Mouse (Mus musculus) right cerebral cortex, postnatal 36 days (tissue): ENCODE measurements around the gene Cmah.

Experiments
- DNase-seq, 2 experiments: peaks; one replicate each; pipeline ENCODE4 v3.0.0; 2022; ENCODE audit warnings: low spot score in 2 of 2, mixed read lengths in 1 of 2

Cmah gene

GRCm38 (mm10) chr13:24416409-24416808 is 89.2 kb downstream of the Cmah start:
- no peak for DNase-seq

DNA sequence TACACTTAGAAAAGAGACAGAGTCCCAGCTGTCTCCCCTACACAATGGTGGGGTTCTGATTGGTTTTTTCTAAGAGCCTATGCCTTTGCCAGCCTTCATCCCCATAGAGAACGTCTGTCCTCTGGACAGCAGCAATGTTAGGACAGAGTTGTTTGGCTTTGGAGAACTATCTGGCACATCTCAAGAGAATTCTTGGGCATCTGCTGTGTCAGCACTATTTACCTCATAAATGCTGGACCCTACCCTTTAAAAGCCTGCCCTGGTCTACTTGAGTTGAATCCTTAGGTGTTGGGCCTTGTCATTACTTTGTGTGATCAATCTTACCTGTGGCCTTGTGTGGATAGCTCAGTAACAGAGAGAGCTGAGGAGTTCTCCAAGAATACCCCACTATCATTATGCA is 90.8 kb downstream of the Cmah start:
- no peak for DNase-seq

GRCm38 (mm10) chr13:24418814-24419213 is 91.6 kb downstream of the Cmah start:
- DNase-seq = no peak

DNA sequence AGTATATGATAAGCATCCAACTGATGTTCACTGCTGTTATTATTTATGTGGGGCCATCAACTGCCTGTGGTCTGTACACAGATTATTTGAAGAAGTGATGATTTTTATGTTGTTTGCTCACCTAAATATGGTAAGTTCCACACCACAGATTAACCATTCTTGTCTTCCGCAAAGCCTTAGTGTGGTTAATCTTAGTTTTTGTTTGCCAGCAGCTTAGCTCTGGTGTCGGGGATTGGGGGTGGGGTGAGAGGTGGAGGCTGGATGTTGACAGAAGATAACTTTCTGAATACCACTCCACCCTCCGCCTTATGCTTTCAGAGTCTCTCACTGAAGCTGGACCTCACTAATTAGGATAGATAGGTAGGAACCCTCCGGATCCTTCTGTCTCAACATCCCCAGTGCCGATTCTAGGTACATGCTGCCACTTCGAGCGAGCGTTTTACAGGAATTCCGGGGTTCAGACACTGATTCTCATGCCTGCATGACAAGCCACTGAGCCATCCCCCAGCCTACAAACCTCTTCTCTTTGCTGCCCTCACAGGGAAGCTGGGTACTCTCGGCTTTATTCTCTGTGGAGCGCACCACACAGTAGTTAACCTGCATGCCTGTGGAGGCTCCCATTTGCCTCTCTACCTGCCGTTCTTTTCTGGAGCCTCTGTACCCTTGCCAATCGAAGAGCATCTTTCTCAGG is 92.5 kb downstream of the Cmah start:
- no peak for DNase-seq

GRCm38 (mm10) chr13:24421987-24422386 is 94.8 kb downstream of the Cmah start:
- no peak for DNase-seq

DNA sequence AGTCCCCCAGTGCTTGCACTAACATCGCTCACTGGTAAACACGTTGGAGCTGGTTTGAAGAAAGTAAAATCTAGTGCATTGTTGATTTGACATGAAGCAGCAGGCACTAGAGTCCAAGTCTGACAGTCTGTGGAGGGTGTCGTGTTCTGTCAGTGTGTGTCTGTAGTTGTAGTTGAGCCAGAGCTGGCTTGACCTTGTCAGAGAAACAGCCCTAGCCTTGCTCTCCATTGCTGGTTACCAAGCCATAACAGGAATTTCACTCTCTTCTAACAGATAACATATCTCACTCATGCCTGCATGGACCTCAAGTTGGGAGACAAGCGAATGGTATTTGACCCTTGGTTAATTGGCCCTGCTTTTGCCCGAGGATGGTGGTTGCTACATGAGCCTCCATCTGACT is 103.0 kb downstream of the Cmah start:
- DNase-seq = no peak

- DNase-seq = no peak
These were observed 104.4 kb downstream of the Cmah start for GRCm38 (mm10) chr13:24431593-24431992.

DNA sequence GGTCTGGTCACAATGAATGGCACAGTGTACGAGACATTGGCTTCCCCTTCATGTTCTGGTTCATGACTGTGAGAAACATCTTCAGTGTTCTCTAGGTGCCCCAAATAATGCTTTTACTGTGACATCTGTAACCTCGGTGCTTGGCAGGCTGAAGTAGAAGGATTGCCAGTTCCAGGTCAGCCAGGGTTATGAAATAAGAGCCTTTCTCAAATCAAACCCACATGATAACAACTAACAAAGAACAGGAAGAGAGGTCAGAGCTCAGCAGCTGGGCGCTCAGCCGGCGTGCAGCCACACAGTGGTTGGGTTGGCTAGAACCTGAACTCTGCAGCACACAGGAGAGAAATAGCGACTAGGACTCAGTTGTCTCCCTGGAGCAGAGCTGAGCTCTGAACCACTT is 115.1 kb downstream of the Cmah start:
- no peak for DNase-seq

DNA sequence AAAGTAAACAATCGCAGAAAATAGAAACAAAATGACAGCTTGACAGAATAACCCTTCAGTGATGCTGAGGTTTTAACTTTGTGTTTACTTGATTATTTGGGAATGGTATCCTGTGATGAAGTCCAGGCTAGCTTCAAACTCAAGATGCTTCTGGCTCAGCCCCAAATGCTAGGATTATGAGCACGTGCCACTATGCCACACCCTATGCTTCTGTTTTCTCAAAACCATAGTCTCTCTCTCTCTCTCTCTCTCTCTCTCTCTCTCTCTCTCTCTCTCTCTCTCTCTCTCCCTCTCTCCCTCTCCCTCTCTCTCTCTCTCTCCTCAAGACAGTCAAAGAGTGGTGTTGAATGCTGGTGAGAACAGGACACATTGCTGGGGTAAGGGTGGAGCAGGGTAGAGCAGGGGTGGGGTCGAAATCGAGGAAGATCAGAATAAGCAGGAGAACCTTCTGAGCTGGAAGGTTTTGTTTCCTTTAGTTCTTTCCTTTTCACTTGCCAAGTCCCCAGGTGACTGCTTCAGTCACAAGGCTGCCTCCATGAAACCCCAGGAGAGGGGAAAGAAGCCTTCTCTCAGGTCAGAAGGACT is 116.7 kb downstream of the Cmah start:
- DNase-seq = no peak

- DNase-seq = no peak
These were observed 117.5 kb downstream of the Cmah start for GRCm38 (mm10) chr13:24444709-24445108.

- DNase-seq = no peak
These were observed 118.0 kb downstream of the Cmah start for GRCm38 (mm10) chr13:24445166-24445565.

DNA sequence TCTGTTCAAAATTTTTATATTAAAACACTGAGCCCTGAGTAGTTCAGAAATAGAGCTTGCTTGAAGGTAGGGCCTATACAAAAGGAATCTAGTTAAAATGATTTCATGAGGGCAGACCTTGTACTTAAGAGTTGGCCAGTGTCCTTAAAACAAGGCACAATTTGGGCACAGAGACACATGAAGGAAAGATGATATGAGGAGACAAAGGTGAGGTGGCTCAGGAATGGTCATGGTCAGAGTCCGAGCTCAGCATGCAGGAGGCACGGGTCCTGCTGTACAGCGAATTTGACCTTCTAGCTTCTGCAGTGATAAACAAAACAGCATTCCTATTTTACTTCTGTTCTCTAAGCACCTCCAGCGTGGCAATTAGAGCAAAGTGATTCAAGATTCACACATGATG is 118.9 kb downstream of the Cmah start:
- no peak for DNase-seq

DNA sequence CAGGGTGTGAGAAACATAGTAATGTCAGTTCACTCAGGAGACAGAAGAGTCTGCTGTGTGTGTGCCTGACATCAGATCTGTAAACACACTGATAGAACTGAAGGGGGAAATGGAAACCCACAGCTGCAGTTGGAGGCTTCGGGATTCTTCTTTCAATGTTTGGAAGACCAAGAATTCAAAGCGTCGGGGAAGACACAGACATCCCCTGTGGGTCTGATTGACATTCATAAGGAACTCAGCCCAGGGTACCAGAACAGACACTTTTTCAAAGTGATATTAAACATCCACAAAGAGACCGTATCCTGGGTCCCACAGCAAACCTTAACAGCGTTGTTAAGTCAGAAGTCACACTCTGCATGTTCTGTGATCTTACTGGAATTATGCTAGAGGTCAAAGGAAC is 119.8 kb downstream of the Cmah start:
- no peak for DNase-seq

DNA sequence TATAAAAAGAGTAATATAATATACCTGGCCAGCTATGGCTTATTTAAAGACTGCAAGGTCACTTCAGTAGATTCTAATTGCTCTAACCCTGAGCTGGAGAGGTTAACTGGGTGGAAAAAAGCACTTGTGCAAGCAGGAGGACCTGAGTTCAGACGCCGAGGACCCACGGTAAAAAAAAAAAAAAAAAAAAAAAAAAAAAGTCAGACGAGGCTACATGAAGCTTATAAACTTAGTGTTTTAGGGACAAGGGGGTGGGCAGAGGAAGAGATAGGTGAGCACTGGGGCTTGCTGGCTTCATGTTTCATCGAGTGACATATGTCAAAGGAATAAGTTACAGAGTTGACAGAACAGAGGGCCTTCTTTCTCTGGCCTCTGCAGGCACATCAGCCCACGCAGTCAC is 121.4 kb downstream of the Cmah start:
- DNase-seq = no peak

DNA sequence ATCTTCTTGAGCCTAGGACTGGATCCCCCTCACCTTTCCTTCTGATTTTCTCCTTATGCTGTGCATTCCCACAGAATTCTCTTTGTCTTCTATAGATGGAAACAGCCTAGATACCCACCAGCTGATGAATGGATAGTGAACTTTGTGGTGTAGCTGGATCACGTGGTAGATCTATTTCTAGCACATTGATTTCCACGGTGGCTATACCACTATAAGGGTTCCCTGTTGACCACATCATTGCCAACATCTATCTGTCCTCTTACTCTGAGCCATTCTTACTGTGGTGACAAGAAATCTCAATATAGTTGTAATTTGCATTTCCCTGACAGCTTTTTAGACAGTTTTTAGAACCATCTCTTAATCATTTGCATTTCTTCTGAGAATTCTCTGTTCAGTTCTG is 124.3 kb downstream of the Cmah start:
- DNase-seq = no peak

GRCm38 (mm10) chr13:24453737-24454136 is 126.5 kb downstream of the Cmah start:
- DNase-seq = no peak

DNA sequence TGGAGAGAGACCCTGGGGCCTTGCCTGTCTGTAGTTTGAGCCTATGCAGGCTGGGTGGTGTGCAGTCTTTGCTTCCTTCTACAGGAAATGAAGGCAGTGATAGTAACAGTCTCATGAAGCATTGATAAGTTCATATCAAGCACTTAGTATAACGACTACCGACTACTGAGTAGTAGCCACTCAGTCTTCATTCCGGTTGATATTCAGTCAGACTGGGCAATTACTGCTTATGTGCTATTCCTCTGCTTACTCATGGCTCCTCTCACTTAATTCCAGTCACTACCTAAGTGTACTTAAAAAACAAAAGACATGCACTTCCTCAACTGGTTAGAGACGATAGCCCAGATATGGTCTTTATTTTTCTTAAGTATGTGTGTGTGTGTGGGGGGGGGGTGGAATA is 129.2 kb downstream of the Cmah start:
- DNase-seq = no peak

- DNase-seq = no peak
These were observed 133.3 kb downstream of the Cmah start for GRCm38 (mm10) chr13:24460517-24460916.

GRCm38 (mm10) chr13:24463767-24464166 is 136.6 kb downstream of the Cmah start:
- no peak for DNase-seq

DNA sequence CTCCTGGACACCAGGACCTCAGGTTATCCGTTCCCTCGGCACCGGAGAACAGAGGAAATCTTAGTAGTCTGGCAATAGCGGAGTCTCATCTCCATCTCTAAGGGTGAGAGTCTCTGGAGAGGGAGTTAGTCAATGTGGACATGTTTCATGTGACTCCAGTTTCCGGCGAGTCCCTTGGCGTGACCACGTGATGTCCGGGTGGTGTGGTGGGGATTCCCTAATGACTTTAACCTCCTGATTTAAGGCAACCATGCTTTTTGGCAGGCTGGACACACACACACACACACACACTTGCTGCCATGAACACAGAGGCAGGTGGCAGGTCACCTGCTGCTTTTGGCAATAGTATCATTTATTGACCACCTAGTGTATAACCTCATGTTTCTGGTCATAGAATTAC is 138.8 kb downstream of the Cmah start:
- no peak for DNase-seq

DNA sequence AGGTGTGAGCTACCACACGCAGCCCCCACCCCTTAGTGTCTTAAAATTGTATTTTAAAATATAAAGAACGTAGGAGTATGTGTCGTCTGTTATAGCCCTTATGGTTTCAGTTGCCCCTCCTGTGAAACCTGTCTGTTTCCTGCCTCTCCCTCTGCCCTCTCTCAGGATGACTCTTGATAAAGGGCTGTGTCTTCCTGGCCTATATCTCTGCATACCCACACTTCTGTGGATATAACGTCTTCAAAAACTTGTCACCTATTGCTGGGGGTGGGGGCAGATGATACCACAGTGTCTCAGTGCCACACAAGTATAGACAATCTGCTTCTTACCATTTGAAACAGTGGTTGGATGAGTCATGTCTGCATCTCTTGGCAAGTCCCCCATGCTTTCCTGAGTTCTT is 140.6 kb downstream of the Cmah start:
- DNase-seq = no peak

- DNase-seq = no peak
These were observed 150.4 kb downstream of the Cmah start for GRCm38 (mm10) chr13:24477564-24477963.

GRCm38 (mm10) chr13:24479516-24479915 is 152.3 kb downstream of the Cmah start:
- DNase-seq = no peak

GRCm38 (mm10) chr13:24480824-24481223 is 153.6 kb downstream of the Cmah start:
- DNase-seq = no peak
